Mouse (Mus musculus): ENCODE data around the gene Olfr993. TPM values are rescaled to one million over a fixed set of nuclear protein-coding genes. Genes with fewer than 3 reads are reported as not detected.

Gene Olfr993
- total RNA-seq (2012; rRNA removed) = not detected in 2 replicates

DNA sequence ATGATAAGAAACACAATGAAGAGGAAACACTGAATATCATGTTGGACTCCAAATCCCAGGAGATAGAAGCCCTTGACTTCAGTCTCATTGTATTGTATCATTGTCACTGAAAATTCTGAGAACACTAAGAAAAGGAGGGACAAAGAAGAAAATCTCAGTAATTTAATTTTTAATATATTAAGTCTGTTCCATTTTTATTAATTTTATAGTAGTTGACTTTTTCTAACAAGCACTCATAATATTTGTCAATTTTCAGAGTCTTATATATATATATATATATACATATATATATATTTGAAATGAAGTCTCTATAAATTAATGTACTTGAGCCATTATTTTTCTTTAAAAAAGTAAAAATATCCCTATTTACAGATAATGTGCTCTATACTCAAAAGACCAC, at the start of gene Olfr993:
Gene Olfr993, minus strand, starts transcription at position 101 of the 400 bp plus-strand sequence.
- H3K9ac ChIP-seq (ENCODE audit: insufficient read depth, low read depth, low read length, poor library complexity, severe bottlenecking) = no peak within 1 kb of the TSS
- H3K9me3 ChIP-seq (ENCODE audit: control insufficient read depth, insufficient read depth, low read depth, low read length) = no peaks in the 10 kb centered on the region
- in situ Hi-C loops (cut with MboI; ENCODE audit: low sequenced_read_pairs in 2 of 2, unreplicated experiment in 2 of 2) = no loop called here
- no peaks in the 10 kb centered on the region for H3K4me1 ChIP-seq (ENCODE audit: control insufficient read depth in 2 of 2, insufficient read depth in 2 of 2, low read length in 2 of 2, poor library complexity in 1 of 2)
- TF ChIP-seq HCFC1 (IDR thresholded peaks at IDR 0.05; ENCODE audit: borderline replicate concordance, insufficient read depth, low read length) = no peak
- no peak for TF ChIP-seq ZC3H11A (IDR thresholded peaks at IDR 0.05; ENCODE audit: borderline replicate concordance, low read depth, low read length)
- TF ChIP-seq ZNF384 (IDR thresholded peaks at IDR 0.05; ENCODE audit: low read depth, low read length) = no peak
- no peak for TF ChIP-seq MAFK (IDR thresholded peaks at IDR 0.05; ENCODE audit: insufficient read depth, low read depth, low read length)
- TF ChIP-seq CHD2 (IDR thresholded peaks at IDR 0.05; ENCODE audit: low read depth, low read length) = no peak
- H3K27ac ChIP-seq (ENCODE audit: insufficient read depth, low read depth, low read length, poor library complexity, severe bottlenecking) = no peak within 1 kb of the TSS
- DNase-seq (ENCODE audit: low read depth, low spot score) = no peak
- no peak within 1 kb of the TSS for H3K4me3 ChIP-seq (ENCODE audit: insufficient read depth in 1 of 2, low read depth in 1 of 2, low read length in 2 of 2, poor library complexity in 1 of 2, severe bottlenecking in 1 of 2)
- no peaks in the 10 kb centered on the region for H3K36me3 ChIP-seq (ENCODE audit: control insufficient read depth, insufficient read depth, low read length, poor library complexity, severe bottlenecking)

DNA sequence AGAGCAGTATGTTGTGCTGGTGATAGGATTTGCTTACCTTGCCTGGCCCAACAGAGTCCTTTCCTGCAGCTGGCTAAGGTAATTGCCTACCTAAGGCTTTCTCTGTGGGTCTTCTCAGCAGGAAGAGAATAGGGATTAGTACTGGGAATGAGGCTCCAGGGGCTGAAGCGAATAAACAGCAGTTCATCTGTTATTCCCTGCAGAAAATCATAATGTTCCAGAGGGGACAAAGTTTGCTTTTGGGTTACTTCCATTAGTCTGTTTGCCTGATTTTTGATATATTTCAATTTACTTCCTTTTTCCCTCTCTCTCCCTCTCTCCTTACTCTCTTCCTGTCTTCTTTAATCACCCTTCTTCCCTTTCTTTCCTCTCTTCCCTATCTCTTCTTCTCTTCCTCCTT, 28.9 kb upstream of the Olfr993 start, which contains the start of gene Olfr995:
Gene Olfr995, minus strand, starts transcription at position 101 of the 400 bp plus-strand sequence.
- no peaks in the 10 kb centered on the region for H3K4me1 ChIP-seq (ENCODE audit: control insufficient read depth in 2 of 2, insufficient read depth in 2 of 2, low read length in 2 of 2, poor library complexity in 1 of 2)
- in situ Hi-C loops (cut with MboI; ENCODE audit: low sequenced_read_pairs in 2 of 2, unreplicated experiment in 2 of 2) = no loop called here

DNA sequence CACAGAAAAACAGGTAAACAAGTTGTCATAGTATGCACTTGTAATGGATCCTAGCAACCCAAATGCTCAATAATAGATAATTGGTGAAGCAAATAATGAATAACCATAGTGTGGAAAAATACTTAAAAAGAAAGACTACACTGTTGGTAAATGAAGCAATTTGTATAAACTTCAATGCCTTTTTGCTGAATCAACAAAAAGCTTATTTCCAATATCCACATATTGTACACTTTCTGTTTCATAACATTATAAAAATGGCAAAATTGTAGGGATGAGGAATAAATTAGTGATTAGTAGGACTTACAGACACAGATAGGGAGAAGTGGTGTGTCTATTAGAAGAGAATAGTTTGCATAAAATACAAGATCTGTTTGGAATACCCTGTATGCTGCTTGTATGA, 27.9 kb upstream of the Olfr993 start:
- H3K4me1 ChIP-seq (ENCODE audit: control insufficient read depth in 2 of 2, insufficient read depth in 2 of 2, low read length in 2 of 2, poor library complexity in 1 of 2) = no peaks in the 10 kb centered on the region
- H3K27ac ChIP-seq (ENCODE audit: insufficient read depth, low read depth, low read length, poor library complexity, severe bottlenecking) = no peak overlapping the region
- no peaks in the 10 kb centered on the region for H3K9me3 ChIP-seq (ENCODE audit: control insufficient read depth, insufficient read depth, low read depth, low read length)
- no peak overlapping the region for H3K4me3 ChIP-seq (ENCODE audit: insufficient read depth in 1 of 2, low read depth in 1 of 2, low read length in 2 of 2, poor library complexity in 1 of 2, severe bottlenecking in 1 of 2)
- no peak overlapping the region for H3K9ac ChIP-seq (ENCODE audit: insufficient read depth, low read depth, low read length, poor library complexity, severe bottlenecking)
- in situ Hi-C loops (cut with MboI; ENCODE audit: low sequenced_read_pairs in 2 of 2, unreplicated experiment in 2 of 2) = no loop called here
- no peaks in the 10 kb centered on the region for H3K36me3 ChIP-seq (ENCODE audit: control insufficient read depth, insufficient read depth, low read length, poor library complexity, severe bottlenecking)
- TF ChIP-seq MAFK (IDR thresholded peaks at IDR 0.05; ENCODE audit: insufficient read depth, low read depth, low read length) (peak; percentile 68), CHD2 (IDR thresholded peaks at IDR 0.05; ENCODE audit: low read depth, low read length) (no peak), ZC3H11A (IDR thresholded peaks at IDR 0.05; ENCODE audit: borderline replicate concordance, low read depth, low read length) (no peak), ZNF384 (IDR thresholded peaks at IDR 0.05; ENCODE audit: low read depth, low read length) (no peak)
- DNase-seq (ENCODE audit: low read depth, low spot score) = no peak

More for the DNA sequence above, 28.9 kb upstream of the Olfr993 start, which contains the start of gene Olfr995:
- no peak within 1 kb of the TSS for H3K27ac ChIP-seq (ENCODE audit: insufficient read depth, low read depth, low read length, poor library complexity, severe bottlenecking)
- no peak for DNase-seq (ENCODE audit: low read depth, low spot score)
- no peak within 1 kb of the TSS for H3K4me3 ChIP-seq (ENCODE audit: insufficient read depth in 1 of 2, low read depth in 1 of 2, low read length in 2 of 2, poor library complexity in 1 of 2, severe bottlenecking in 1 of 2)
- H3K36me3 ChIP-seq (ENCODE audit: control insufficient read depth, insufficient read depth, low read length, poor library complexity, severe bottlenecking) = no peaks in the 10 kb centered on the region
- TF ChIP-seq ZNF384 (IDR thresholded peaks at IDR 0.05; ENCODE audit: low read depth, low read length) (no peak), MAFK (IDR thresholded peaks at IDR 0.05; ENCODE audit: insufficient read depth, low read depth, low read length) (no peak), CHD2 (IDR thresholded peaks at IDR 0.05; ENCODE audit: low read depth, low read length) (no peak), HCFC1 (IDR thresholded peaks at IDR 0.05; ENCODE audit: borderline replicate concordance, insufficient read depth, low read length) (no peak), ZC3H11A (IDR thresholded peaks at IDR 0.05; ENCODE audit: borderline replicate concordance, low read depth, low read length) (no peak)
- H3K9me3 ChIP-seq (ENCODE audit: control insufficient read depth, insufficient read depth, low read depth, low read length) = no peaks in the 10 kb centered on the region
- H3K9ac ChIP-seq (ENCODE audit: insufficient read depth, low read depth, low read length, poor library complexity, severe bottlenecking) = no peak within 1 kb of the TSS

DNA sequence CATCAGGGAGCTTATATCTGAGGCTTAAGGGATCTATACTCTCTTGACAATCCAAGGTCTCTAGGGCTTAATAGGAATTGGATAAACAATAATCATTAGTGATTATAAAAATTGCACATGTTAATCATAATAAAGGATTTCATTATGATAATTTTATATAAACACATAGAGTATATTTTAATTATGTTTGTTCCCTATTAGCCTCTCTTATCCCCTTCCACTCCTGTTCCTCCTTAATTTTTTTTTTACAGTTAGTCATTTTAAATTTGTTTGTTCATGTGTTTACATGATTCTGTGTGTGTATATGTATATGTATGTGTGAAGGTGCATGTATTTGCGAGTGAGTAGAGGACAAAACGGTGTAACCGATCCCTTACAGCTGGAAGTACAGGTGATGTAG, 21.7 kb upstream of the Olfr993 start, which contains the start of gene Olfr994:
Gene Olfr994, minus strand, starts transcription at position 101 of the 400 bp plus-strand sequence.
- in situ Hi-C loops (cut with MboI; ENCODE audit: low sequenced_read_pairs in 2 of 2, unreplicated experiment in 2 of 2) = no loop called here

DNA sequence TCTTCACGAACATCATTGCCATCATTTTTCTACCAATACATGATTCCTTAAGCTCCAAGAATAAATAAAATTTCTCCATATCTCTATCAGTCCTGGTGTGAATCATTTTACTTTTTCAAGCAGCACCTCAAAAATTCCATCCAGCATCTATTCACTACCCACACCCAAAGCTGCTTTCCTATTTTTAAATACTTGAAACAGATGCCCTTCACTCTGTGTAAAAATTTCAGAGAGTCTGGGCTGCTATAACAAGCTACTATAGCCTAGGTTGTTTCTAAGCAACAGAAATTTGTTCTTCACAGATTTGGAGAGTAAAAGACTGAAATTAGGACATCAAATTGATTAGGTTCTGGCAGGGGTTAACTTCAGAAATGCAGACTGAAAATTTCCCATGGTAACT, 11.2 kb upstream of the Olfr993 start:
- no peak for DNase-seq (ENCODE audit: low read depth, low spot score)
- Histone ChIP-seq H3K4me3 (ENCODE audit: insufficient read depth in 1 of 2, low read depth in 1 of 2, low read length in 2 of 2, poor library complexity in 1 of 2, severe bottlenecking in 1 of 2) (no peak overlapping the region), H3K36me3 (ENCODE audit: control insufficient read depth, insufficient read depth, low read length, poor library complexity, severe bottlenecking) (no peaks in the 10 kb centered on the region), H3K4me1 (ENCODE audit: control insufficient read depth in 2 of 2, insufficient read depth in 2 of 2, low read length in 2 of 2, poor library complexity in 1 of 2) (no peaks in the 10 kb centered on the region), H3K27ac (ENCODE audit: insufficient read depth, low read depth, low read length, poor library complexity, severe bottlenecking) (no peak overlapping the region), H3K9ac (ENCODE audit: insufficient read depth, low read depth, low read length, poor library complexity, severe bottlenecking) (no peak overlapping the region), H3K9me3 (ENCODE audit: control insufficient read depth, insufficient read depth, low read depth, low read length) (no peaks in the 10 kb centered on the region)
- in situ Hi-C loops (cut with MboI; ENCODE audit: low sequenced_read_pairs in 2 of 2, unreplicated experiment in 2 of 2) = no loop called here
- TF ChIP-seq ZC3H11A (IDR thresholded peaks at IDR 0.05; ENCODE audit: borderline replicate concordance, low read depth, low read length) (no peak), CHD2 (IDR thresholded peaks at IDR 0.05; ENCODE audit: low read depth, low read length) (no peak), HCFC1 (IDR thresholded peaks at IDR 0.05; ENCODE audit: borderline replicate concordance, insufficient read depth, low read length) (no peak), MAFK (IDR thresholded peaks at IDR 0.05; ENCODE audit: insufficient read depth, low read depth, low read length) (no peak), ZNF384 (IDR thresholded peaks at IDR 0.05; ENCODE audit: low read depth, low read length) (no peak)

More for the DNA sequence above, 21.7 kb upstream of the Olfr993 start, which contains the start of gene Olfr994:
- H3K4me3 ChIP-seq (ENCODE audit: insufficient read depth in 1 of 2, low read depth in 1 of 2, low read length in 2 of 2, poor library complexity in 1 of 2, severe bottlenecking in 1 of 2) = no peak within 1 kb of the TSS
- no peak for TF ChIP-seq MAFK (IDR thresholded peaks at IDR 0.05; ENCODE audit: insufficient read depth, low read depth, low read length)
- no peak for TF ChIP-seq HCFC1 (IDR thresholded peaks at IDR 0.05; ENCODE audit: borderline replicate concordance, insufficient read depth, low read length)
- TF ChIP-seq CHD2 (IDR thresholded peaks at IDR 0.05; ENCODE audit: low read depth, low read length) = no peak
- no peak for TF ChIP-seq ZC3H11A (IDR thresholded peaks at IDR 0.05; ENCODE audit: borderline replicate concordance, low read depth, low read length)
- no peaks in the 10 kb centered on the region for H3K9me3 ChIP-seq (ENCODE audit: control insufficient read depth, insufficient read depth, low read depth, low read length)
- no peak within 1 kb of the TSS for H3K27ac ChIP-seq (ENCODE audit: insufficient read depth, low read depth, low read length, poor library complexity, severe bottlenecking)
- H3K36me3 ChIP-seq (ENCODE audit: control insufficient read depth, insufficient read depth, low read length, poor library complexity, severe bottlenecking) = no peaks in the 10 kb centered on the region
- no peaks in the 10 kb centered on the region for H3K4me1 ChIP-seq (ENCODE audit: control insufficient read depth in 2 of 2, insufficient read depth in 2 of 2, low read length in 2 of 2, poor library complexity in 1 of 2)
- H3K9ac ChIP-seq (ENCODE audit: insufficient read depth, low read depth, low read length, poor library complexity, severe bottlenecking) = no peak within 1 kb of the TSS
- no peak for DNase-seq (ENCODE audit: low read depth, low spot score)

Measured in ES-E14 (cell line).